Mouse (Mus musculus): ENCODE measurements around the gene Atr. TPM values are rescaled to one million over a fixed set of nuclear protein-coding genes. Genes with fewer than 3 reads are reported as not detected.
A peak's percentile ranks its signal among the peaks of the same experiment; 100 is the strongest.

Gene Atr
- 3.8 TPM in 2 replicates for polyA plus RNA-seq (2015; fragmentation: Nextera tagmentation; extraction: Ambion mirVana)

DNA sequence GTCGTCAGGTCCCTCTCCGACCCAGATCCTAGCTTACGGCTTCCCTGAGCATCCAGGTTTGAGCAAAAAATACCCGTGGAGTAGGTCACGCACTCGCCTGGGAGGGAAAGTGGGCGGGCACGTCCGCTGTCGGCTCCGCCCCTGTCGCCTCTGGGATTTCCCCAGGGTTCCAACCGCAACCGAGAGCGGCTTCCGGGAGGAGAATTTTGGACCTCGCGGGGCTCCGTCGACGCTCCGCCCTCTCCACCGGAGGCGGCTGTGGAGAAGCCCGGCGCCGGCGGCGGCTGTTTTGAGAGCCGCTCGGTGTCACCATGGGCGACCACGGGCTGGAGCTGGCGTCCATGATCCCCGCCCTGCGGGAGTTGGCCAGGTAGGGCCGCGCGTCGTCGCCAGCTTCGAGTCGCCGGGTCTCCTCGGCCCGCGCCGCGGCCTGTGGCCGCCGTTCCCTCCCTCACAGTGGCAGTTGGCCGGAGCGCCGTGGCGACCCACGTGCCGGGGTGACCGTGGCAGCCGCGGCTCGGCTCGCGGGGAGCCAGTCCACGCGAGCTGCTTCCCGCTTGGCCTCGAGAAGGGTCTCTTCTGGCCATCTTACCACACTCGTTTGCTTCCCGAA lies at the start of gene Atr:
Gene Atr, plus strand, starts transcription at position 184 of the 613 bp plus-strand sequence.
- ATAC-seq = peak; percentile 93
- under 1% methylated on average over 59 of the region's 69 CpGs for WGBS (ENCODE audit: insufficient replicate concordance)
- peak within 1 kb of the TSS; percentile 85 for H3K27ac ChIP-seq (ENCODE audit: low read depth)

DNA sequence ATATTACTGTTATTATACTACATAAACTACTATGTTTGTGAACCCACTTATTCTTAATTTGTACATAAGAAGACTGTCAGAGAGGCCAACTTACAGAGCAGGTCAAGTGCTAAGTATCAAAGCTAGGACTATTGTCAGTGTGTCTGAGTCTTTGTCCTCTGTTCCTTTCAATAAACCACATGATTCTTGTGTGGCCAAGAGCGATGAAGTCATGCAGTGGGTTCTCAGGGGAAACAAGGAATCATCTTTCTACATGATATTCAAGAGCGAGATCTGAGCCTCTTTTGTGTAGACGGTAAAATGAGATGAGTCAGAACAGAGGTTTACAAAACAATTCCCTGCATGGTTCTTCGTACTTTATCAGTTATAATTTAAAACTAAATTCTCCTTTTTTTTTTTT lies 47.8 kb upstream of the Atr start:
- Histone ChIP-seq H3K9ac (replicated peaks) (no peak overlapping the region), H3K27me3 (ENCODE audit: insufficient read depth, low read length) (no peaks in the 10 kb centered on the region)
- WGBS (ENCODE audit: insufficient replicate concordance) = 74% methylated on average over 4 of the region's 4 CpGs

More for the DNA sequence above, at the start of gene Atr:
- peak; percentile 96 for DNase-seq
- peak within 1 kb of the TSS; percentile 100 for H3K4me2 ChIP-seq (ENCODE audit: low read depth, low read length)
- peaks cover 18% of the 10 kb centered on the region for H3K4me1 ChIP-seq (ENCODE audit: insufficient read depth)
- H3K9ac ChIP-seq (replicated peaks) = peak within 1 kb of the TSS; percentile 86
- H3K36me3 ChIP-seq (replicated peaks; ENCODE audit: insufficient read depth, low read length) = no peaks in the 10 kb centered on the region
- H3K27me3 ChIP-seq (ENCODE audit: insufficient read depth, low read length) = no peaks in the 10 kb centered on the region
- peak within 1 kb of the TSS; percentile 95 for H3K4me3 ChIP-seq (ENCODE audit: low read depth, low read length)
- H3K9me3 ChIP-seq (ENCODE audit: low read length) = no peaks in the 10 kb centered on the region
- TF ChIP-seq EP300 (IDR thresholded peaks at IDR 0.05; ENCODE audit: low read depth) = peak; percentile 76
- no peak for TF ChIP-seq CTCF (IDR thresholded peaks at IDR 0.05; ENCODE audit: low read depth)

DNA sequence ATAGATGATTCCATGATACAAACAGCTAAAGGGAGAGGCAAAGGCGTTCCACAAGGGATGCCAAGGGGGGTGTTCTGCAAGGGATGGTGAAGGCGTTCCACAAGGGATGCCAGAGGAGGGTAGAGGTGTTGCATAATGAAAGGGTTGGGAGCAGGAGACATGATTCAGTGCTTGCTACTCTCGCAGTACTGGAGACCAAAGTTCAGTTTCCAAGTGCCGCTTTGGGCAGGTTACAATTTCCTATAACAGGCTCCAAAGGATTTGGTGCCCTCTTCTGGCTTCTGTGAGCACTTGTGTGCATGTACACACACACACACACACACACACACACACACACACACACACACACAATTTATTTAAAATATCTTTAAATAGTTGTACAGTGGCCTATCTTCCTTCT lies 45.6 kb upstream of the Atr start:
- 83% methylated on average over 4 of the region's 4 CpGs for WGBS (ENCODE audit: insufficient replicate concordance)
- no peak for DNase-seq

More for the DNA sequence above, 47.8 kb upstream of the Atr start:
- no peak overlapping the region for H3K4me2 ChIP-seq (ENCODE audit: low read depth, low read length)
- H3K4me1 ChIP-seq (ENCODE audit: insufficient read depth) = 0 out of 2 replicates have a peak, but pooled peaks cover 2% of the 10 kb centered on the region
- H3K4me3 ChIP-seq (ENCODE audit: low read depth, low read length) = no peak overlapping the region
- no peak for ATAC-seq
- no peak overlapping the region for H3K27ac ChIP-seq (ENCODE audit: low read depth)
- H3K36me3 ChIP-seq (replicated peaks; ENCODE audit: insufficient read depth, low read length) = no peaks in the 10 kb centered on the region
- no peaks in the 10 kb centered on the region for H3K9me3 ChIP-seq (ENCODE audit: low read length)
- no peak for TF ChIP-seq CTCF (IDR thresholded peaks at IDR 0.05; ENCODE audit: low read depth)
- DNase-seq = no peak

DNA sequence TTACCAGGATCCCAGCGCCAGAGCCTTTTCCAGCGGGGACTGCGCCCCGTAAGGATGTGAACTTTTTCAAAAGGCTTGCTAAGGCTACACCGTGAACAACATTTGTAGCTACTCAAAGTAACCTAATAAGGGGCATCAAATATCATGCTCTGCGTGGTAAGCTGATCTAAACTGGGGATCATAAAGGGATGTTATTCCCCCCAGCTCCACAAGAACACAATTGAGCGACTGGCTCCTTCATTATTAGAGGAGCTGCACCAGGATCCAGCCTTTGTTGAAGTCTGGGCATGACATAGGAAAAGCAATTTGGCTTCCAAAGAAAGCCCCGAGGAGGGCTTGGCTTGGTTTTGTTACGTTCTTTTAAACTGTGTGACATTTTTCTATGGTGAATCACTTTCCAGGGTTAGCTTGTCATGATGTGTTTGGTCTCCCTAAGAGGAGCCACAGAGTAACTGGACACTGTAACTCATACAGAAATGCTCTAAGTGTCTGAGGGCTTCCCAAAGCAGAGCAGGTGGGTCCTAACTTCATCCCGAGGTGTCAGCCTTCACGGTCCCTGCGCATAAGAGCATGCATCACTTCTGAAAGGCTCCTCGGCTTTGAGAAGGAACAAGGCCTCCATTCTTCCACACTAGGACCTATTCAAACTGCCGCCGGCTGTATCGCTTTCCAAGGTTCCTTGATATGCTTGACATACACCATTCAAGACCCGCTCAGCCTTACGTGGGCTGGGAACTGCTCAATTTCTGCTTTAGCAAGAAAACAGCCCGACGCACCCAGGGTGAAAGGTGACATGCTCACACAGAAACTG lies 43.5 kb upstream of the Atr start:
- H3K27me3 ChIP-seq (ENCODE audit: insufficient read depth, low read length) = no peaks in the 10 kb centered on the region
- TF ChIP-seq EP300 (IDR thresholded peaks at IDR 0.05; ENCODE audit: low read depth) (no peak), CTCF (IDR thresholded peaks at IDR 0.05; ENCODE audit: low read depth) (no peak)
- H3K36me3 ChIP-seq (replicated peaks; ENCODE audit: insufficient read depth, low read length) = no peaks in the 10 kb centered on the region
- H3K9ac ChIP-seq (replicated peaks) = no peak overlapping the region
- H3K27ac ChIP-seq (ENCODE audit: low read depth) = no peak overlapping the region
- no peak for ATAC-seq
- DNase-seq = no peak
- H3K9me3 ChIP-seq (ENCODE audit: low read length) = no peaks in the 10 kb centered on the region
- H3K4me3 ChIP-seq (ENCODE audit: low read depth, low read length) = no peak overlapping the region
- H3K4me1 ChIP-seq (ENCODE audit: insufficient read depth) = no peaks in the 10 kb centered on the region
- WGBS (ENCODE audit: insufficient replicate concordance) = 84% methylated on average over 20 of the region's 20 CpGs
- no peak overlapping the region for H3K4me2 ChIP-seq (ENCODE audit: low read depth, low read length)

More for the DNA sequence above, 45.6 kb upstream of the Atr start:
- TF ChIP-seq CTCF (IDR thresholded peaks at IDR 0.05; ENCODE audit: low read depth) (peak; percentile 6; the same call in 1 of the 2 replicates), EP300 (IDR thresholded peaks at IDR 0.05; ENCODE audit: low read depth) (no peak)
- 0 out of 2 replicates have a peak, but pooled peaks cover 2% of the 10 kb centered on the region for H3K4me1 ChIP-seq (ENCODE audit: insufficient read depth)
- H3K4me3 ChIP-seq (ENCODE audit: low read depth, low read length) = no peak overlapping the region
- no peak for ATAC-seq
- no peak overlapping the region for H3K4me2 ChIP-seq (ENCODE audit: low read depth, low read length)
- no peaks in the 10 kb centered on the region for H3K36me3 ChIP-seq (replicated peaks; ENCODE audit: insufficient read depth, low read length)
- H3K9ac ChIP-seq (replicated peaks) = no peak overlapping the region
- no peak overlapping the region for H3K27ac ChIP-seq (ENCODE audit: low read depth)
- no peaks in the 10 kb centered on the region for H3K9me3 ChIP-seq (ENCODE audit: low read length)
- H3K27me3 ChIP-seq (ENCODE audit: insufficient read depth, low read length) = no peaks in the 10 kb centered on the region

DNA sequence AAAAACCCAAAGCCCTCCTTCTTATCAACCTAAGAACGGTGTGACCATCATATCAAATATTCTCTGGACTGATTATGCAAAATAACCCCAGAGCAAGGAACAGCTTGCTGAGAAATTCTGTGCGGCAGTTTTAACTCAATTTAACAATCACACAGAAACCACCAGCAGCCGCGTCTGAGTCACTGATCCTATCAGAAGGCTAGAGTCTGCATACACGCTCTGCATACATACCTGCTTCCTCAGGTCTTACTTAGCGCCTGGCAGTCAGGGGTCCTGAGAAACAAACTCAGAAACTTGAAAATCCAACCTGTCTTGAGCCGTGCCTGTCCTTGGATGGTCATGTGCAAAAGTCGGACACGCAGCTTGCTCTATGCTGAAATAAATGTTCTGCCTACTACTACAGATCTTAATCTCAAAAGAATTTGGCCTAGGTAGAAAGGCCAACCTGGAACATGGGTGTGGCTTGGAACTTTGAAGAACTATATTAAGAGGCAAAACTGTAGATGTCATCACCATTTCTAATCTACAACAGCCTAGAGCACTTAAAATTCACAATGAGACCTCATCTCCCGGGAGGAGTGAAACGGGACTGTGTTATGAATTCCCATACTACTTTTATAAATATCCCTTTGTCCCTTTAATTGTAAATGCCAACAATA lies 42.3 kb upstream of the Atr start:
- no peak for DNase-seq
- TF ChIP-seq CTCF (IDR thresholded peaks at IDR 0.05; ENCODE audit: low read depth) = no peak
- no peak for TF ChIP-seq EP300 (IDR thresholded peaks at IDR 0.05; ENCODE audit: low read depth)
- H3K27ac ChIP-seq (ENCODE audit: low read depth) = no peak overlapping the region

DNA sequence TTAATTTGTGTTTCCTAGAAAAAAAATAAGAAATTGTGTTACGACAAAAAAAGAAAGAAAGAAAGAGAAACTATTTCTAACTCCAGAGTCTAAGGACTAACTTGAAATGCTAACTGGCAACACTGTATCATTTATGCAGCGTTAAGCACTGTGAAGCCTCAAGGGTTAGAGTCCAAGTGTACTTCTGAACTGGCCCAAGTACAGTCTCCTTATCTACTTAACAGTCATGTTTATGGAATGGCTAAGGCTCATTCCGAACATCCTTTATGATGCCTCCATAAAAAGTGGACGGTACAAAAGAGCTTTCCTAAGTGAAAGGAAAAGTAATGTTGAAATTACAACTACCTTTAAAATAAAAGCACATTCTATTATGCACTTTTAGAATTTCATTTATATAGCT lies 41.7 kb upstream of the Atr start:
- TF ChIP-seq EP300 (IDR thresholded peaks at IDR 0.05; ENCODE audit: low read depth) (no peak), CTCF (IDR thresholded peaks at IDR 0.05; ENCODE audit: low read depth) (no peak)
- no peaks in the 10 kb centered on the region for H3K4me1 ChIP-seq (ENCODE audit: insufficient read depth)
- no peaks in the 10 kb centered on the region for H3K27me3 ChIP-seq (ENCODE audit: insufficient read depth, low read length)
- H3K9me3 ChIP-seq (ENCODE audit: low read length) = no peaks in the 10 kb centered on the region
- H3K4me3 ChIP-seq (ENCODE audit: low read depth, low read length) = no peak overlapping the region
- no peaks in the 10 kb centered on the region for H3K36me3 ChIP-seq (replicated peaks; ENCODE audit: insufficient read depth, low read length)
- no peak for DNase-seq
- ATAC-seq = no peak
- WGBS (ENCODE audit: insufficient replicate concordance) = 77% methylated on average over 4 of the region's 4 CpGs
- no peak overlapping the region for H3K4me2 ChIP-seq (ENCODE audit: low read depth, low read length)
- no peak overlapping the region for H3K9ac ChIP-seq (replicated peaks)
- no peak overlapping the region for H3K27ac ChIP-seq (ENCODE audit: low read depth)

More for the DNA sequence above, 42.3 kb upstream of the Atr start:
- H3K36me3 ChIP-seq (replicated peaks; ENCODE audit: insufficient read depth, low read length) = no peaks in the 10 kb centered on the region
- no peaks in the 10 kb centered on the region for H3K4me1 ChIP-seq (ENCODE audit: insufficient read depth)
- H3K4me2 ChIP-seq (ENCODE audit: low read depth, low read length) = no peak overlapping the region
- H3K27me3 ChIP-seq (ENCODE audit: insufficient read depth, low read length) = no peaks in the 10 kb centered on the region
- no peak overlapping the region for H3K9ac ChIP-seq (replicated peaks)
- no peaks in the 10 kb centered on the region for H3K9me3 ChIP-seq (ENCODE audit: low read length)
- H3K4me3 ChIP-seq (ENCODE audit: low read depth, low read length) = no peak overlapping the region
- WGBS (ENCODE audit: insufficient replicate concordance) = 75% methylated on average over 11 of the region's 11 CpGs
- no peak for ATAC-seq

All from liver, postnatal 0 days (tissue).